Mouse (Mus musculus) stomach, postnatal 0 days (tissue): ENCODE results near the gene Cog4.

Experiments
- CTCF ChIP-seq: IDR thresholded peaks from 2 replicates; pipeline ENCODE4 v1.5.1; 2016; ENCODE audit warnings: antibody characterized with exemption, low read depth, mild to moderate bottlenecking, moderate library complexity
- EP300 ChIP-seq: optimal IDR thresholded peaks from 2 replicates; pipeline ENCODE3; 2016; ENCODE audit warnings: antibody characterized with exemption

GRCm38 (mm10) chr8:110859651-110860501 is 13.5 kb downstream of the Cog4 start:
- TF ChIP-seq CTCF (peak; percentile 67), EP300 (no peak)
